8 mouse cellular contexts compared by ENCODE assay signal in genomic region chr15:79951730-79952503, GRCm38 (mm10). TPM values are rescaled to one million over a fixed set of nuclear protein-coding genes. Genes with fewer than 3 reads are reported as not detected.
A peak's percentile ranks its signal among the peaks of the same experiment; 100 is the strongest.
DNase-seq lines count a peak whose midpoint lies in the region; ATAC-seq and TF ChIP-seq lines count a peak whose summit lies in the region.

No protein-coding gene starts in this region.

- no peak for TF ChIP-seq POLR2A in liver, adult 2 months (IDR thresholded peaks at IDR 0.05; ENCODE audit: extremely low read depth, insufficient read depth, low read length)
- no peak for TF ChIP-seq POLR2A in lung, adult 2 months (IDR thresholded peaks at IDR 0.05; ENCODE audit: borderline replicate concordance, extremely low read depth, low read depth, low read length)

- no peaks in the 10 kb centered on the region for H3K79me2 ChIP-seq in liver, adult 2 months (ENCODE audit: control insufficient read depth, insufficient read depth, low read length)

- 0 out of 2 replicates have a peak, but pooled peaks cover 2% of the 10 kb centered on the region for H3K4me1 ChIP-seq in liver, adult 2 months (ENCODE audit: control insufficient read depth, insufficient read depth, low read length)
- peaks cover 15% of the 10 kb centered on the region for H3K4me1 ChIP-seq in liver, embryonic 12.5 days
- H3K4me1 ChIP-seq in embryonic facial prominence, embryonic 13.5 days = peaks cover 40% of the 10 kb centered on the region
- H3K4me1 ChIP-seq in hindbrain, postnatal 0 days (ENCODE audit: insufficient read depth, low read length) = peaks cover 31% of the 10 kb centered on the region
- H3K4me1 ChIP-seq in lung, adult 2 months (ENCODE audit: control insufficient read depth, insufficient read depth, low read length) = peaks cover 23% of the 10 kb centered on the region

- no peak overlapping the region for H3K4me2 ChIP-seq in liver, embryonic 12.5 days
- H3K4me2 ChIP-seq in embryonic facial prominence, embryonic 13.5 days = no peak overlapping the region
- no peak overlapping the region for H3K4me2 ChIP-seq in hindbrain, postnatal 0 days (ENCODE audit: low read depth, low read length)

- H3K36me3 ChIP-seq in liver, adult 2 months (ENCODE audit: control insufficient read depth, insufficient read depth, low read length) = no peaks in the 10 kb centered on the region
- no peaks in the 10 kb centered on the region for H3K36me3 ChIP-seq in liver, embryonic 12.5 days
- no peaks in the 10 kb centered on the region for H3K36me3 ChIP-seq in embryonic facial prominence, embryonic 13.5 days
- no peaks in the 10 kb centered on the region for H3K36me3 ChIP-seq in hindbrain, postnatal 0 days (ENCODE audit: insufficient read depth, low read length)

- H3K9me3 ChIP-seq in liver, embryonic 12.5 days (replicated peaks) = no peaks in the 10 kb centered on the region
- H3K9me3 ChIP-seq in embryonic facial prominence, embryonic 13.5 days = no peaks in the 10 kb centered on the region
- H3K9me3 ChIP-seq in hindbrain, postnatal 0 days (ENCODE audit: low read length) = no peaks in the 10 kb centered on the region

- H3K4me3 ChIP-seq in liver, adult 2 months (ENCODE audit: insufficient read depth, low read depth, low read length) = no peak overlapping the region
- no peak overlapping the region for H3K4me3 ChIP-seq in liver, embryonic 12.5 days
- H3K4me3 ChIP-seq in embryonic facial prominence, embryonic 13.5 days = no peak overlapping the region
- H3K4me3 ChIP-seq in hindbrain, postnatal 0 days (ENCODE audit: low read length) = no peak overlapping the region
- H3K4me3 ChIP-seq in lung, adult 2 months (replicated peaks; ENCODE audit: extremely low read depth, low read depth, low read length) = no peak overlapping the region

- H3K9ac ChIP-seq in liver, adult 2 months (ENCODE audit: low read depth, low read length) = no peak overlapping the region
- no peak overlapping the region for H3K9ac ChIP-seq in liver, embryonic 12.5 days
- 0 out of 2 replicates have a peak overlapping the region, but pooled peaks have one; percentile 32 for H3K9ac ChIP-seq in embryonic facial prominence, embryonic 13.5 days
- H3K9ac ChIP-seq in hindbrain, postnatal 0 days (replicated peaks; ENCODE audit: low read length) = no peak overlapping the region

- WGBS in liver, adult 2 months = 51% methylated on average over 14 of the region's 14 CpGs
- WGBS in liver, embryonic 12.5 days (ENCODE audit: insufficient replicate concordance) = 57% methylated on average over 14 of the region's 14 CpGs
- WGBS in embryonic facial prominence, embryonic 13.5 days = 36% methylated on average over 14 of the region's 14 CpGs
- 22% methylated on average over 14 of the region's 14 CpGs for WGBS in hindbrain, postnatal 0 days
- WGBS in lung, adult 2 months = 21% methylated on average over 14 of the region's 14 CpGs

- DNase-seq in liver, adult 2 months (ENCODE audit: extremely low read depth, low read depth, low spot score) = no peak
- DNase-seq in hindbrain, postnatal 0 days (ENCODE audit: low spot score) = peak; percentile 7
- DNase-seq in lung, adult 2 months = peak; percentile 68
- no peak for DNase-seq in right cerebral cortex, postnatal 25 days
- DNase-seq in thymus, postnatal 25 days = no peak

- ATAC-seq in liver, embryonic 12.5 days = no peak
- no peak for ATAC-seq in embryonic facial prominence, embryonic 13.5 days (ENCODE audit: insufficient number of reproducible peaks, insufficient read depth, low FRiP score, low TSS enrichment, low read depth)
- ATAC-seq in hindbrain, postnatal 0 days = no peak
- no peak for ATAC-seq in megakaryocyte progenitor cell, adult 5-6 weeks (replicated peaks; ENCODE audit: poor library complexity)

- no peaks in the 10 kb centered on the region; the same call in 1 of the 2 replicates for H3K27me3 ChIP-seq in liver, adult 2 months (ENCODE audit: control insufficient read depth, insufficient read depth, low read length)
- peaks cover 28% of the 10 kb centered on the region for H3K27me3 ChIP-seq in liver, embryonic 12.5 days (replicated peaks)
- no peaks in the 10 kb centered on the region for H3K27me3 ChIP-seq in embryonic facial prominence, embryonic 13.5 days
- no peaks in the 10 kb centered on the region for H3K27me3 ChIP-seq in hindbrain, postnatal 0 days (ENCODE audit: insufficient read depth, low read length)

- TF ChIP-seq CTCF in liver, adult 2 months (IDR thresholded peaks at IDR 0.05; ENCODE audit: low read depth, low read length) = no peak
- TF ChIP-seq CTCF in hindbrain, postnatal 0 days (IDR thresholded peaks at IDR 0.05; ENCODE audit: low read depth) = no peak
- no peak for TF ChIP-seq CTCF in lung, adult 2 months (IDR thresholded peaks at IDR 0.05; ENCODE audit: insufficient read depth, low read length)

- H3K27ac ChIP-seq in liver, adult 2 months (replicated peaks; ENCODE audit: insufficient read depth, low read depth, low read length) = peak overlapping the region; percentile 30
- H3K27ac ChIP-seq in liver, embryonic 12.5 days = no peak overlapping the region
- peak overlapping the region; percentile 33 for H3K27ac ChIP-seq in embryonic facial prominence, embryonic 13.5 days
- H3K27ac ChIP-seq in hindbrain, postnatal 0 days = no peak overlapping the region

RNA-seq across cellular contexts. Expression of gene Cbx7, which starts 19.0 kb away (rescaled TPM):
- total RNA-seq in liver, adult 2 months (2014; rRNA removed) = 4.0 and 4.4 TPM in 2 replicates
- polyA plus RNA-seq in liver, adult 2 months (2012; rRNA removed) = 7.5 and 10.1 TPM in 2 replicates
- polyA plus RNA-seq in liver, embryonic 12.5 days (2016; fragmentation: Nextera tagmentation; extraction: Ambion mirVana) = 1.8 and 2.0 TPM in 2 replicates
- 2.5 and 2.9 TPM in 2 replicates for polyA plus RNA-seq in embryonic facial prominence, embryonic 13.5 days (2015; fragmentation: Nextera tagmentation; extraction: Ambion mirVana)
- 5.1 and 9.5 TPM in 2 replicates for total RNA-seq in hindbrain, postnatal 0 days (2014; rRNA removed)
- polyA plus RNA-seq in hindbrain, postnatal 0 days (2015; fragmentation: Nextera tagmentation; extraction: Ambion mirVana) = 2.9 and 3.1 TPM in 2 replicates
- 72.5 and 75.9 TPM in 2 replicates for polyA plus RNA-seq in lung, adult 2 months (2012; rRNA removed)
- 3.3 TPM in 2 replicates for total RNA-seq in megakaryocyte progenitor cell, adult 5-6 weeks (2015)
- 1.7 and 2.1 TPM in 2 replicates for total RNA-seq in megakaryocyte progenitor cell, adult 5-6 weeks (2017)

Comparison
In these comparisons a context has a peak if more than half of its experiments do, and no peak if none do; other contexts are left out.
1. H3K27ac ChIP-seq: peak in liver, adult 2 months (single experiment) and embryonic facial prominence, embryonic 13.5 days (single experiment); none in liver, embryonic 12.5 days (single experiment) and hindbrain, postnatal 0 days (single experiment).
2. DNase-seq: peak in hindbrain, postnatal 0 days (single experiment) and lung, adult 2 months (single experiment); none in liver, adult 2 months (single experiment), right cerebral cortex, postnatal 25 days (single experiment) and thymus, postnatal 25 days (single experiment).